Mouse (Mus musculus): ENCODE measurements around the gene Gm21820. TPM values are rescaled to one million over a fixed set of nuclear protein-coding genes. Genes with fewer than 3 reads are reported as not detected.
"Not testable (repeated sequence)": the region's sequence is repeated elsewhere in the genome, so short reads cannot be mapped to it uniquely, and the experiment has no call there.

Gene Gm21820
- not detected for total RNA-seq (2021)

DNA sequence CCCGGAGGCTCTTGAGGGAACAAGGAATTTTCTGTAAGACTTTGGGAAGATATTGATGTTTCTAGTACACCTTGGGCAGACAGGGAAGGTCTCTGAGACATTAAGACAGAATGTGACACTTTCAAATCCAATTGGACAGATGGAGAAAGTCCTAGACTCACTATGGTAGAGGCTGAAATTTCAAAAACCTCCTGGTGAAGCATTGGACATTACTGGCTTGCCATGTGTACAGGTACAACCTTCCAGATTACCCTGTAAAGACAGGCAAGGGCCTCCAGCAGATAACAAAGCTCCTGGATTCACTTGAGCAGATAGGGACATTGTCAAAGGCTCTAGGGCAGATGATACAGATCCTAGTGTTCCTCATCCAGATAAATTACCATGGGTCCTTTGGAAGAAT lies at the start of gene Gm21820:
Gene Gm21820, minus strand, starts transcription at position 101 of the 400 bp plus-strand sequence.
- DNase-seq (ENCODE audit: extremely low spot score in 1 of 2, low spot score in 1 of 2): not testable (repeated sequence)

Other genes with a start within 250 kb of the Gm21820 start
- gene Gm20918, start 205.5 kb downstream of the Gm21820 start, total RNA-seq (2021): not detected